Mouse (Mus musculus) bone marrow, adult 2 months (tissue): ENCODE measurements around the gene Smyd1.

Experiments used
- CTCF ChIP-seq: fragments of 200-500 bp; IDR thresholded peaks from 2 replicates; pipeline ENCODE4 v1.5.1; 2011; ENCODE audit warnings: low read length, control low read depth; ENCODE audit not compliant: control insufficient read depth, insufficient read depth
- POLR2A ChIP-seq: fragments of 200-500 bp; IDR thresholded peaks from 2 replicates; pipeline ENCODE4 v1.6.1; 2011; ENCODE audit warnings: low read depth, mild to moderate bottlenecking, control low read depth, low read length, borderline replicate concordance; ENCODE audit not compliant: control insufficient read depth

DNA sequence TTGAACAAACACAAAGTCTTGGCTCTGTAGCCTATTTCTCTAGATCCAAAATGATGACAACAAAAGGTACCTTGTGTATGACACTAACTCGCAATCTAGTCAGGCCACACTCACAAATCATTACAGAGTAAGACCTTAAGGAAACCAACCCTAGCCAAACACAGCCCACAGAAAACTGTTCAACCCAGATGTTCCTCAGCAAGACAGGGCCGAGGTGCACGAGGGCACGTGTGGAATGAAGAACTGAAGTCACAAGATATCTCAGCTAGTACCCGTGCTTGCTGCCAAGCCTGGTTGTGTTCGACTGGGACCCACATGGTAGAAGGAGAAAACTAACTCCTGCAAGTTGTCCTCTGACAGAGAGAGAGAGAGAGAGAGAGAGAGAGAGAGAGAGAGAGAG is 7.8 kb upstream of the Smyd1 start:
- TF ChIP-seq CTCF (no peak), POLR2A (no peak)
